Mouse (Mus musculus): Measurements from ENCODE around the gene Ttc21b.

Gene Ttc21b

GRCm38 (mm10) chr2:66171643-66172042, 84.8 kb downstream of the Ttc21b start:
- DNase-seq (ENCODE audit: low read depth, low spot score), result no peak

- no peak for DNase-seq (ENCODE audit: low read depth, low spot score)
Measured at GRCm38 (mm10) chr2:66170721-66171120, 85.7 kb downstream of the Ttc21b start.

DNA sequence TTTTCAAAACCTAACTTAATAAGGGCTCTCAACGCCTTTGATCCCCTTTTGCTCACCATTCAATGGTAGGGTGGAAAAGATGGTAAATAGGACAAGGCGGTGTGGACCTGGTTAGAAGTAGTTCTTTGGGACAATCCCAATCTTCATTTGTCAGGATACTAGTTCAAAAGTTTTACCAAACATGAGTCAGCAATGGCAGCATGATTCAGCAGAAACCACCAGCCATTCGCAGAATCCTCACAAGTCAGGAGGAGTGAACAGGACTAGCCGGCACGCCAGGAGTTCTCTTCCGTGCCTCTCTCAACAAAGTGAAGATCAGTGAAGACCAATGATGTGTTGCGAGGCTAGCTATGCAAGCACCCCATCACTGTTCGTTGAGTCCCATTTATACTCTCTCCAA, 91.4 kb downstream of the Ttc21b start:
- DNase-seq (ENCODE audit: low read depth, low spot score), result no peak

- DNase-seq (ENCODE audit: low read depth, low spot score), result no peak
Measured at GRCm38 (mm10) chr2:66158140-66158915, 98.1 kb downstream of the Ttc21b start.

DNA sequence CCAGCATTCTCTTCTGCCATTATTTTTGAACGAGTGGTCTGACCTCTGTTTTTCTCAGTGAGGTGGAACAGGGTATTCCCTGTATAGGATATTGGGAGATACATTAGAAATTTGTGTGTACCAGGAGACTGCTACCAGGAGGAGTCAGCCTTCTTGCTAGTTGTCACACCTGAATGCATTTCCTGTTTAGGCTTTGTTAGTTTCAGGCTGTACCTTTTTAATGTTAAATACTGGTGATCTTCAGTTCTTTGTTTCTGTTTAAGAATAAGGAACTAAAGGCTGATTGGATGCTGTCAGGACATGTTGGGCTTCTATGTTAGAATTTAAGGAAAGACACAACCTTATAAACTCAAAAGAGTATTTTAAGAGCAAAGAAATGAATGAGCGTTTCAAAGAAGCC, 105.0 kb downstream of the Ttc21b start:
- DNase-seq (ENCODE audit: low read depth, low spot score), result peak; percentile 54

DNA sequence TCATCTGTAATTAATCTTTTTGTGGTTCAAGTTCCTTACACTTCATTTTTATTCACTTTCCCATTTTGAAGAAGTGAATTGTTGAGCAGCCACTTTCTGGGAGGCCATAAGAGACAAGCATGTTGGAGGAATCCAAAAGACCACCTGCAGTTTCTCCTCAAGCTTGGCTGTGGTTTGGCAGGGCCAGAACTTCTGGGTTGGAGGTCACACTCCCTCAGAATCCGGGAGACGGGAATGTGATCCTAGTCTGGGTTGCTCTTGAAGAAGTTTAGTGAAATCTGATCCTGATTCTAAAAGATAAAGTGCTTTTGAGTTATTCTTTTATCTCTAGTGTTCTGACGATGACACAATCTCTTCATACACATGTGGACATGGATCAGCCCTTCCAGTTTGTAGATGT, 105.9 kb downstream of the Ttc21b start:
- DNase-seq (ENCODE audit: low read depth, low spot score), result no peak

GRCm38 (mm10) chr2:66148654-66149230, 107.7 kb downstream of the Ttc21b start:
- no peak for DNase-seq (ENCODE audit: low read depth, low spot score)

DNA sequence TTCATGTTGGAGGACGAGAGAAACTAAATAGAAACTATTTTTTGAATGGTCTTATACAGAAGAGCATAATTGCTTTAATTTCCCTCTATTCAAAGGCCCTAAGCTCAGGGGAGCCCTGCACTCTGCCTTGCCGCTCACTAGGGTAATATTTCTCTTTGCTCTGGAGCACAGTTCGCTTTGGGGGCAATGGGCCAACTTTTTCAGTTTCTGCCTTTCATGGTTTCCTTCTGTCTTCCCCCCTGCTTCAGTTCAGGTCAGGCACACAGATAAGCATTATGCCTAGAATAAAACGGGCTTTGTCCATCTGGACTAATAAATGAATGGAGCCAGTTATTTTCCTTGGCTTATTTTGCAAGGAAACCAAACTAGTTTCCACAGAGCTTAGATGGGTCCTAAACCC, 109.9 kb downstream of the Ttc21b start:
- no peak for DNase-seq (ENCODE audit: low read depth, low spot score)

- DNase-seq (ENCODE audit: low read depth, low spot score), result no peak
Measured at GRCm38 (mm10) chr2:66144770-66145169, 111.6 kb downstream of the Ttc21b start.

DNA sequence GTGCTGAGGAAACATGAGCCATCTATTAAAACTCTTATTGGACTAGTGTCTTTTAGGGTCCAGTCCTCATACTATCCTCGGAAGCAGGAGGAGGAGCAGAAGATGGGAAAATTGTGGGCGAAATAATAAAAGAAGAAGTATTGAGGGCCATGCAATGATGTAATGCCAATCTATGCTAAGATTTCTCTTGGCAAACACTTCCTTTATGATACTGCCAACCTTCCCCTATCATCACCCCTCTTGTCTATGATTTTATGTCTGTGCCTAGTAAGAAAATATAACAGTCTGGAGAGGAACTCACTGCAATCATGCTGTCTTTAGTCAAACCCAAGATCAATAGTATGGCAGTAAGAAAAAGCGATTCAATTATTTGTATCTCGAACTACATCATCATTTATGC, 113.1 kb downstream of the Ttc21b start:
- no peak for DNase-seq (ENCODE audit: low read depth, low spot score)

DNA sequence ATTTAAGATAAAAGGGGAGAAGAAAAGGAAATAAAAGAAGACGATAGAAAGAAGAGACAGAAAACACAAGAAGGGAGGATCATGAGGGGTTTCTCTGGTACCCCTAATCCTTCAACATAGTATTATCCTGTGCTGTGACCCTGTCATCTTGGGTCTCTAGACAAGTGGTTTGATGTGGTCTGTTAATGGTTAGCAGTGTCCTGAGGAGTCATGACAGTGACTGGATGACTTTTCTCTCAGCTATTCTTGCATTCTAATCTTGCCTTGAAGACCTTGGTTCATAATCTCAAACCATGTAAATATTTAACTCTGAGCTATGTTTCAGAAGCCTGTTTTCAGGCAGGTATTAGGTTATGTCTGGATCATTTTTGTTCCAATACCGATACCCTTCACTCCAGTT, 113.7 kb downstream of the Ttc21b start:
- no peak for DNase-seq (ENCODE audit: low read depth, low spot score)

GRCm38 (mm10) chr2:66142268-66142667, 114.1 kb downstream of the Ttc21b start:
- DNase-seq (ENCODE audit: low read depth, low spot score), result no peak

GRCm38 (mm10) chr2:66140246-66140645, 116.2 kb downstream of the Ttc21b start:
- no peak for DNase-seq (ENCODE audit: low read depth, low spot score)

Data from ZHBTc4 (cell line).